Mouse (Mus musculus) liver, adult 2 months (tissue): ENCODE measurements around the gene Arhgef3. TPM values are rescaled to one million over a fixed set of nuclear protein-coding genes. Genes with fewer than 3 reads are reported as not detected.

Source experiments
- DNase-seq: peaks from one replicate; pipeline ENCODE4 v3.0.0-alpha.2; 2011; ENCODE audit warnings: low read depth, low spot score; ENCODE audit errors: extremely low read depth
- H3K27ac ChIP-seq: fragments of 200-500 bp; replicated peaks from 2 replicates; pipeline ENCODE4 v1.5.1; 2012; ENCODE audit warnings: low read depth, mild to moderate bottlenecking, control low read depth, inconsistent platforms, low read length; ENCODE audit not compliant: insufficient read depth
- H3K27me3 ChIP-seq: fragments of 200-500 bp; 2 replicates; pipeline ENCODE4 v1.6.1; 2012; ENCODE audit warnings: mild to moderate bottlenecking, moderate library complexity, low read length, inconsistent platforms; ENCODE audit not compliant: control insufficient read depth, insufficient read depth
- H3K36me3 ChIP-seq: fragments of 200-500 bp; 2 replicates; pipeline ENCODE4 v1.6.1; 2012; ENCODE audit warnings: low read length, inconsistent platforms; ENCODE audit not compliant: control insufficient read depth, insufficient read depth
- H3K4me1 ChIP-seq: fragments of 200-500 bp; 2 replicates; pipeline ENCODE4 v1.6.1; 2011; ENCODE audit warnings: low read length; ENCODE audit not compliant: control insufficient read depth, insufficient read depth
- H3K4me3 ChIP-seq: fragments of 200-500 bp; 2 replicates; pipeline ENCODE4 v1.5.1; 2011; ENCODE audit warnings: low read depth, mild to moderate bottlenecking, control low read depth, low read length, moderate library complexity; ENCODE audit not compliant: insufficient read depth
- H3K79me2 ChIP-seq: fragments of 200-500 bp; 2 replicates; pipeline ENCODE4 v1.6.1; 2012; ENCODE audit warnings: inconsistent platforms, mild to moderate bottlenecking, low read length, moderate library complexity; ENCODE audit not compliant: control insufficient read depth, insufficient read depth
- H3K9ac ChIP-seq: fragments of 200-500 bp; 2 replicates; pipeline ENCODE4 v1.6.1; 2012; ENCODE audit warnings: low read depth, mild to moderate bottlenecking, control low read depth, inconsistent platforms, low read length
- CTCF ChIP-seq: fragments of 200-500 bp; IDR thresholded peaks from 2 replicates; pipeline ENCODE4 v1.5.1; 2011; ENCODE audit warnings: low read depth, low read length, control low read depth
- POLR2A ChIP-seq: fragments of 200-500 bp; IDR thresholded peaks from 2 replicates; pipeline ENCODE4 v1.6.1; 2011; ENCODE audit warnings: low read length, control low read depth; ENCODE audit not compliant: insufficient read depth; ENCODE audit errors: extremely low read depth
- WGBS: fragments of 180-500 bp; shearing (Covaris S2); methylation state at CpG from one replicate; pipeline ENCODE4 v1.1.7; 2018; 5-methylcytosine and 5-hydroxymethylcytosine counted together
- polyA plus RNA-seq: library from polyadenylated mRNA; depleted of rRNA; stranded (reverse); fragments of >200 nt; gene quantifications from 2 replicates; pipeline ENCODE4 v1.2.3, GENCODE M21; 2012
- total RNA-seq: library from RNA; depleted of rRNA; stranded (reverse); fragments of >200 nt; gene quantifications from 2 replicates; pipeline ENCODE4 v1.2.3, GENCODE M21; 2014

The Arhgef3 gene
- total and polyA plus RNA-seq, 2 experiments: 6.4 to 19.3 TPM

- no peak overlapping the region for H3K4me3 ChIP-seq
- no peak for TF ChIP-seq CTCF
- TF ChIP-seq POLR2A: no peak
- 95% methylated on average over 3 of the region's 3 CpGs for WGBS
- no peak overlapping the region for H3K9ac ChIP-seq
- no peaks in the 10 kb centered on the region for H3K27me3 ChIP-seq
- no peak overlapping the region for H3K27ac ChIP-seq
- H3K36me3 ChIP-seq: no peaks in the 10 kb centered on the region
- no peaks in the 10 kb centered on the region for H3K4me1 ChIP-seq
- no peaks in the 10 kb centered on the region for H3K79me2 ChIP-seq
- no peak for DNase-seq
Measured at GRCm38 (mm10) chr14:27158133-27158532, 43.4 kb downstream of the Arhgef3 start.

- Histone ChIP-seq H3K27ac (no peak overlapping the region), H3K36me3 (no peaks in the 10 kb centered on the region), H3K79me2 (no peaks in the 10 kb centered on the region), H3K9ac (no peak overlapping the region), H3K27me3 (no peaks in the 10 kb centered on the region), H3K4me1 (no peaks in the 10 kb centered on the region), H3K4me3 (no peak overlapping the region)
- DNase-seq: no peak
- 90% methylated on average over 2 of the region's 2 CpGs for WGBS
- no peak for TF ChIP-seq POLR2A
- no peak for TF ChIP-seq CTCF
Measured at GRCm38 (mm10) chr14:27158782-27159181, 44.1 kb downstream of the Arhgef3 start.

- no peak for DNase-seq
- H3K36me3 ChIP-seq: no peaks in the 10 kb centered on the region
- H3K4me1 ChIP-seq: no peaks in the 10 kb centered on the region
- no peaks in the 10 kb centered on the region for H3K79me2 ChIP-seq
- TF ChIP-seq POLR2A: no peak
- no peak for TF ChIP-seq CTCF
- no peak overlapping the region for H3K9ac ChIP-seq
- H3K27ac ChIP-seq: no peak overlapping the region
- no peaks in the 10 kb centered on the region for H3K27me3 ChIP-seq
- WGBS: 95% methylated on average over 7 of the region's 7 CpGs
- H3K4me3 ChIP-seq: no peak overlapping the region
Measured at GRCm38 (mm10) chr14:27160762-27161161, 46.1 kb downstream of the Arhgef3 start.

- H3K27ac ChIP-seq: no peak overlapping the region
- H3K27me3 ChIP-seq: no peaks in the 10 kb centered on the region
- no peaks in the 10 kb centered on the region for H3K36me3 ChIP-seq
- H3K9ac ChIP-seq: no peak overlapping the region
- DNase-seq: no peak
- no peak overlapping the region for H3K4me3 ChIP-seq
- H3K79me2 ChIP-seq: no peaks in the 10 kb centered on the region
- 92% methylated on average over 6 of the region's 6 CpGs for WGBS
- TF ChIP-seq CTCF (no peak), POLR2A (no peak)
- no peaks in the 10 kb centered on the region for H3K4me1 ChIP-seq
Measured at GRCm38 (mm10) chr14:27164639-27165038, 49.9 kb downstream of the Arhgef3 start.

- TF ChIP-seq CTCF: no peak
- no peak for TF ChIP-seq POLR2A
- DNase-seq: no peak
Measured at GRCm38 (mm10) chr14:27166751-27167150, 52.1 kb downstream of the Arhgef3 start.

GRCm38 (mm10) chr14:27167177-27167576 is 52.5 kb downstream of the Arhgef3 start:
- TF ChIP-seq POLR2A: no peak
- TF ChIP-seq CTCF: no peak
- H3K4me3 ChIP-seq: no peak overlapping the region
- H3K79me2 ChIP-seq: no peaks in the 10 kb centered on the region
- H3K36me3 ChIP-seq: no peaks in the 10 kb centered on the region
- H3K4me1 ChIP-seq: peaks cover 4% of the 10 kb centered on the region; the same call in 1 of the 2 replicates
- DNase-seq: no peak
- H3K27ac ChIP-seq: no peak overlapping the region
- H3K9ac ChIP-seq: no peak overlapping the region
- 89% methylated on average over 4 of the region's 4 CpGs for WGBS
- no peaks in the 10 kb centered on the region for H3K27me3 ChIP-seq

More at GRCm38 (mm10) chr14:27166751-27167150, 52.1 kb downstream of the Arhgef3 start:
- 82% methylated on average over 8 of the region's 8 CpGs for WGBS
- Histone ChIP-seq H3K79me2 (no peaks in the 10 kb centered on the region), H3K4me1 (peaks cover 4% of the 10 kb centered on the region; the same call in 1 of the 2 replicates), H3K9ac (no peak overlapping the region), H3K27me3 (no peaks in the 10 kb centered on the region), H3K27ac (no peak overlapping the region), H3K36me3 (no peaks in the 10 kb centered on the region), H3K4me3 (no peak overlapping the region)
